Mouse (Mus musculus): Measurements from ENCODE around the gene Cish.

DNA sequence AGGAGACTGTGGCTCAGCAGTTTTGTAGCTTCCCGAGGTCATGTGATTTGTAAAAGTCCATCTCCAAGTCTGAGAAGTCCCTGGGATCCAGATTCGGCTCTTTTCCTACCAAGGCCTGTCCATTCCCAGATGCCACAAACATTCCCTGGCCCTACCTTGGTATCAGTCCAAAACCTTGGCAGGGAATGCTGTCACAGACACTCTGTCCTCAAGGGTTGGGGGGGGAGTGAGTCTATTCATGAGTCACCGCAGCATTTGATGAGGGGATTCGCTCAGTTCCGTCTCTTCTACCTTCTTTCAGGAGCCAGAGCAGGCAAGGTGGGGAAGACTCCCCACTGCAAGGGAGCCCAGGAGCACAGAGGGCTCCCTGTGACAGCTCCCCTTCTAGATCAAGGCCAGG, 20.1 kb upstream of the Cish start:
- TF ChIP-seq MYOG (IDR thresholded peaks at IDR 0.05; ENCODE audit: control insufficient read depth in 1 of 3, insufficient read depth in 1 of 3, insufficient read length in 2 of 3, low read depth in 2 of 3) (no peak), MAX (IDR thresholded peaks at IDR 0.05; ENCODE audit: low read depth) (no peak), POLR2A (IDR thresholded peaks at IDR 0.05; ENCODE audit: insufficient read length, low read depth) (no peak), TCF12 (IDR thresholded peaks at IDR 0.05; ENCODE audit: insufficient read depth, poor library complexity, severe bottlenecking) (no peak), SRF (IDR thresholded peaks at IDR 0.05; ENCODE audit: control insufficient read depth, insufficient read length, low read depth) (no peak), E2F4 (IDR thresholded peaks at IDR 0.05; ENCODE audit: insufficient read depth) (no peak), MYOD1 (IDR thresholded peaks at IDR 0.05; ENCODE audit: control insufficient read depth in 1 of 3, insufficient read length in 2 of 3, low read depth in 2 of 3) (no peak), REST (IDR thresholded peaks at IDR 0.05; ENCODE audit: insufficient read depth, insufficient read length) (no peak), TCF3 (IDR thresholded peaks at IDR 0.05; ENCODE audit: insufficient read length, low read depth) (no peak), POLR2AphosphoS2 (IDR thresholded peaks at IDR 0.05; ENCODE audit: insufficient read length, low read depth) (no peak), USF1 (IDR thresholded peaks at IDR 0.05; ENCODE audit: low read depth) (no peak)

All from myocyte (in vitro differentiated cells).